Mouse (Mus musculus) WW6 (cell line): ENCODE measurements at regions not wholly inside any gene's neighbourhood (a gene's known extent, or its start where the extent isn't known, plus 50 kb on each side); places are given as distances from the start of the nearest gene placed in this dataset.

Experiments used
- DNase-seq: peaks from one replicate; pipeline ENCODE4 v3.0.0-alpha.2; 2013; ENCODE audit warnings: low read depth, low spot score

- no peak for DNase-seq
Observed at GRCm38 (mm10) chr13:5211659-5212058, 602.7 kb upstream of the Akr1e1 start.

DNA sequence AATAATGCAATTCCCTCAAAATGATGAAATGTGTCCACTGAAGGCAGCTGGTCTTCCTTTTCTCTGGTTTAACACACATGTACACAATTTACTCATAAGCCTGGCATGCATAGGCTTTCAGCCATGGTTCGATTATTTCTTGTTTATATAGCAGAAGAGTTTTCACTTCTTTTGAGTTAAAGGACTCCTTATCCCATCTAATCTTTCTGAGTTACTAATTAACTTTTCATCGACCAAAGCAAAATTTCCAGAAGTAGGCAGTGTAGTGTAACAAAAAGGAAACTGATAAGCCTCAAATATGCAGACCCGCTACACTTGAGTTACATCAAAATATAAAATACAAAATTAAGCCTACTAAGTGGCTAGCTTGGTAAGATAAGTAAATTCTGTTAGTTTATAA lies 620.5 kb upstream of the Akr1e1 start:
- no peak for DNase-seq

GRCm38 (mm10) chr13:5234232-5234631 lies 625.3 kb upstream of the Akr1e1 start:
- DNase-seq = no peak

GRCm38 (mm10) chr13:5235391-5235790 lies 625.9 kb upstream of the Klf6 start:
- no peak for DNase-seq

- DNase-seq = no peak
Observed at GRCm38 (mm10) chr13:5240541-5240940, 620.7 kb upstream of the Klf6 start.

DNA sequence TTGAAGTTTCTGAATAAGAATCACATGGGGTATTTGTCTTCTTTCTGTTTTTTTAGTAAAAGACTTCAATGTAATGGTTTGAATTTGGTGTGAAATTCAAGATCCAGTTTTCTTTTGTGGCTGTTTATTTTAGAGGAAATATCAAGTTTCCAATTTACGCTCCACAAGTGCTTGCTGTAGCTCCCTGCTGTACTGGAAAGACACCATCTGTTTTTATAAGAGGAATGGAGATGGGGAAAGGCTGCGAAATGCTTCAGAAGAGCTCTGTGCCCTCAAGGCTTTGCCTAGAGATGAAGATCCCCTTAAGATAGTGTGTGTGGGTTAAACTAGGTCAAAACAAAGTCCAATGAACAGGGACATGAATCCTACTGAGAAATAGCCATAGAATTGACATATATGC lies 618.5 kb upstream of the Klf6 start:
- DNase-seq = no peak

GRCm38 (mm10) chr13:5248671-5249391 lies 612.5 kb upstream of the Klf6 start:
- DNase-seq = no peak

- DNase-seq = no peak
Observed at GRCm38 (mm10) chr13:5257891-5258660, 603.2 kb upstream of the Klf6 start.

- DNase-seq = no peak
Observed at GRCm38 (mm10) chr13:5259760-5260159, 601.5 kb upstream of the Klf6 start.

- DNase-seq = no peak
Observed at GRCm38 (mm10) chr13:5272506-5273192, 588.6 kb upstream of the Klf6 start.

- no peak for DNase-seq
Observed at GRCm38 (mm10) chr13:5276564-5276963, 584.7 kb upstream of the Klf6 start.

GRCm38 (mm10) chr13:5289753-5290449 lies 571.4 kb upstream of the Klf6 start:
- DNase-seq = no peak

DNA sequence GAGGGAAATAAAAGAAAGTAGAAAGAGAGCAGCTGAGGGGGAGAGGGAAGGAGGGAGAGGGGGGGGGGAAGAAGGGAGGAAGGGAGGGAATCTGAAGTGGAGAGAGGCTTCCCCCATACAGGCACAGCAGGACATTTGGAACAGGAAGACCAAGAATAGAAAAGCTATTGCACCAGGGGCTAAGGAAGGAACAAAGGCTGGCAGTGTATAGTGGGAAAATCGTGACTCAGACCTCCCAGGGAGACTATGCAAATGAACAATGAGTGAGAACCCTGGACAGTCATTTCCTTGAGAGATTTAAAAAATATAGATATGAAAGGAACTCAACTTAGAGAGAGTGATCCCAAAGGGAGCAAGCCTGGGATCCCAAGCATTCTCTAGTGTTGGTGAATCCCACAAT lies 559.1 kb upstream of the Klf6 start:
- no peak for DNase-seq

DNA sequence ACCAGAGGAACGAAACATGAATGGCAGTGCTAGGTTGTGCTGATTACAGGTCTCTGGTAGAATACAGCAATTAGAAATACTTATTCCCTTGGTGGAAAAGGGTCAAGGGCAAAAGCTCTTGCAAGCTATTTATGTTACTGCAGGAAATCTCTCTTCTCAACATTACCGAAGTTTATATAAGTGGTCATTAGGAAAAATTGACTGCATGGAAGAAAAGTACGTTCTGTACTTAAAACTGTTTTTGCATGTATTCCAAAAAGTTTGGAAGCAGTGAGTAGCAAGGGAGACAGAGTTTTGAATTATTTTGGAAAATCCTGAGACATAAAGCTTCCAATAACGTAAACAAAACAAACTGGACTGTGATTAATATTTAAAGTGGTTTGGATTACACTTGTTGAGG lies 554.6 kb upstream of the Klf6 start:
- DNase-seq = no peak

GRCm38 (mm10) chr13:5313297-5313696 lies 548.0 kb upstream of the Klf6 start:
- DNase-seq = no peak

DNA sequence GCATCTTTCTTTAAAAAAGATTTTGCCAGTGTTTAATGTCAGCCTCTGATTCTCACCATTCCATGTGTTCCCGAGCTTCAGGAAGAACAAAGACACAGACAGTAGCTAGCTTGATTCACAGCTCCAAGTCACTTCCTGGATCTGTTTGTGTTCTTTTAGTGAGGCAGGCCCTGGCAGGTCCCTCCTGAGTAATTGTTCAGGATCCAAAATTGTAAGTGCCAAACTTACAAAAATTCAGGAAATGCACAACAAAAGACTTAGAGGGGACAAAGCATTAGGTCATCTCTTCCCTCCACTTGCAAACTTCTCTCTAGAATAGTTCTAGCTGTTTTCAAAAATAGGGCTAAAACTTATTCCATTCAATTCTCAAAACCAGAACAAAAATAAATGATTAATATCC lies 546.3 kb upstream of the Klf6 start:
- DNase-seq = no peak

DNA sequence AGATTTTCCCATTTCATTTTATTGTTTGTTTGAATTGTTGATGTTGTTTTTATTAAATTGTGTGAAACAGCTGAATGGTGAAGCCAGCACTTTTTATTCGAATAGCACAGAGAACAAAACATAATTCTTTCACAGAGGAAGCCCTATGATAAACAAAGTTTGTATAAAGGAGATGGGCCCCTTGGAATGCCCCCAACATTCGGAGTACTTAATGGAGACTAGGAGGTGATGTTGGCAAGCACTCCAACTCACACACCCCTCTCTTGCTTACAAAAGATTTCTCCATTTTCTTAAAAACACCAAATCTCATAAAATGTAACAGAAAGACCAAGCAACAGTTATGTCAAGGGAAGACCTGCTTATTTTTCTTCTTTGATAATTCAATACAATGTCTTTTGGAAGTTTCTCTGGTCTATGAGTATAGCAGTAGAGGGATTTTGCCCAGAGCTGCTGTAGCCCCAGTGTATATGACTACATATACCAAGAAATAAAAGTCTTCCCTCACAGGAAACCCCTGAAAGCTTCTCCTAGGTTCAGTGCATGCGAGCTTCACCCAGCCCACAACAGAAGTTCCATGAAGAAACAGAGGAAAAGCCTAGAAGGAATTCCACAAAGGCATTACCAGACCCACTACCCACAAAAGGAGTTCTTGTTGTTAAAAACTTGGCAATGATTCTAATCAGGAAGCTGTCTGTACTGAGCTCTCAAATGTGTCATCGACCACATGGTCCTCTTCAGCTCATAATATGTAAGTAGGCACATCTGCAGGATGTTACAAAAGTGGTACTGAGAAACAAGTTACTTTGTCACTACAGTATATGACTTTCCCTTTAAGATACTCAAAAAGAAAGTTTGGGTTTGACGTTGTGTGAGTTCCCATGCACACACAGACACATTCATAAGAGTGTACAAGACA lies 543.1 kb upstream of the Klf6 start:
- DNase-seq = no peak

DNA sequence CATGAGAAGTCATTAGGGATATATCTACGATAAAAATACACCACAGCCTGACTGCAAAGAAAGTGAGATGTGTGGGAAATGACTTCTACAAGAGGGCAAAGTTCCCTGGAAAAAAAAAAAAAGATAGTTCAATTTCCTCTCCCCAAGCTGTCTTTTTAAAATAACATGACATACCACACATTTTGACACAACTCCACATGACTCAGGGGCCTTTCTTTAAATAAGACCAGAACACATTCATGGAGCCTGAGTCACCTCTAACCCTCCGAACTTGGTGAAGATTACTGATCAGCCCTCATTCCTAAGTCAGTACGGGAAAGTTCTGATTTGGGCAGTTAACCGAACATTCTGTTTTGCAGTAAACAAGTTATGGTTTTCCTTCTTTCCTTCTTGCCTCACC lies 515.6 kb upstream of the Klf6 start:
- no peak for DNase-seq

DNA sequence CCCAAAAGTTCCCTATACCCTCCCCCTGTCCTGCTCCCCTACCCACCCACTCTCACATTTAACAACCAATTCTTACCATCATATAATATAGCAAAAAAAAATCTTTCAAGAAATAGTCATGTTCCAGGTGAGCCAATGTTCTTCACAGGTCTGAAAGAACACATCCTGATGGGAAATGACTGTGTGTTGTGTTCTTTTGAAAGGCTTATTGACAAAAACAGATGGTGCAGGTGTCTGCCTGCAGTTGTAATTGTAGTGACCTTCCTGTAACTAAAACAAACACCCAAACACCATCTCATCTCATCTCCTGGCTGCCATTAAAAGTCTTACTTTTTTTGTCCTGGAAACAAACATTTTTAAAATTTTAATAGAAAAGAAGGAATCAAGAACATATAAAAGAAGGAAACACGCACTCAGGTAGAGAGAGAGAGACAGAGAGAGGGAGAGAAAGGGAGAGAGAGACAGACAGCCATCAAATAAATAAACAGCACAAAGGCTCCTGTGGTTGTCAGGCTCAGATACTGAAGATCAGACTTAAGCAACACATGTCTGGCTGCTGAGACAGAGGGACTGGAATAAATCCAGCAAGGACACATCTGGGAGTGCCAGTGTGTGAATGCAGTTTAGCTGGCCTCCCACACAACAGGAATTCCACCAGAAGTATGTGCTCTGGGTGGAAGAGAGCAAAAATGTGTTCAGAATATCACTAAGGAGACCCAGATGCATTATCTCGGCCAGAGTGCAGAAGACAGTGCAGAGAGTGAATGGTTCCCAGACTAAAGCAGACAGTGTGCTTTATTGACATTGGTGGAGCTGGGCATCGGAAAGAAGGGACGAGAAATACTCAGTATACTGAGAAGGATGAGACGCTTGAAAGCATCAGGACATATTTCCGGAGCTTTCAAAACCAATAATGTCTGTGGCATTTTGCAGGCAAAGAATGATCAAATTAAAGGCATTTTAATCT lies 513.5 kb upstream of the Klf6 start:
- DNase-seq = no peak
